30 mouse cellular contexts compared by ENCODE assay signal in the genomic region with DNA sequence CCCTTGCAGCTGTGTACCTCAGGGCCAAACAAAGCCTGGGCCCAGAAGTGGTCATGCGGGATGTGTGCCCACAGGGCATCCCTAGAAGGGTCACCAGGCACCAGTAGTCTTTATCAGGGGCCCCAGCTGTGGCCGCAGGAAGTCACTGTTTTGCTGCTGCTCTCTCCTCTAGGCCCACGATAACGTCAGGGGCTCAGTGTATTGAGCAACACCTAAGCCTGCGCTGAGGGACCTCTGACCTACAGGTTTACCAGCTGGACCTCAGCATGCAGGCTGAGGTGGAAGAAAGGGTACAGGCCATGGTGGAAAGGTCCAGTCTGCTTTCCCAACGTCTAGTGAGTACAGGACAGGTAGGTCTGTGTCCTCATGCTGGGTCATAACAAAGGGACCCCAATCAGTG. TPM values are rescaled to one million over a fixed set of nuclear protein-coding genes. Genes with fewer than 3 reads are reported as not detected.
DNase-seq lines count a peak whose midpoint lies in the region; ATAC-seq and TF ChIP-seq lines count a peak whose summit lies in the region.
"Had no signal": no experiment of that assay in that cellular context is flagged by ENCODE, and none has a peak within 500 bp of the region (broad histone marks: within the 10 kb centered on the region; RNA-seq: fewer than 3 reads in every experiment).

No protein-coding gene starts in this region.

- no peaks in the 10 kb centered on the region for H3K9me3 ChIP-seq in liver, embryonic 16.5 days (replicated peaks; ENCODE audit: control insufficient read depth, low read length)
- H3K9me3 ChIP-seq: forebrain, embryonic 12.5 days; heart, embryonic 10.5 days; midbrain, embryonic 13.5 days; neural tube, embryonic 13.5 days had no signal

- H3K4me1 ChIP-seq in liver, adult 2 months (ENCODE audit: control insufficient read depth, insufficient read depth, low read length), result no peaks in the 10 kb centered on the region
- H3K4me1 ChIP-seq in liver, embryonic 16.5 days (ENCODE audit: control insufficient read depth, low read depth, low read length), result peaks cover 64% of the 10 kb centered on the region
- H3K4me1 ChIP-seq: forebrain, embryonic 12.5 days; midbrain, embryonic 13.5 days; neural tube, embryonic 13.5 days had no signal

- TF ChIP-seq CTCF in liver, adult 2 months (IDR thresholded peaks at IDR 0.05; ENCODE audit: low read depth, low read length), result no peak

- no peaks in the 10 kb centered on the region for H3K36me3 ChIP-seq in liver, adult 2 months (ENCODE audit: control insufficient read depth, insufficient read depth, low read length)
- H3K36me3 ChIP-seq in liver, embryonic 16.5 days (ENCODE audit: control insufficient read depth, insufficient read depth), result no peaks in the 10 kb centered on the region
- H3K36me3 ChIP-seq: neural tube, embryonic 13.5 days had no signal

- no peaks in the 10 kb centered on the region for H3K79me2 ChIP-seq in liver, adult 2 months (ENCODE audit: control insufficient read depth, insufficient read depth, low read length)

- no peaks in the 10 kb centered on the region for H3K27me3 ChIP-seq in liver, adult 2 months (ENCODE audit: control insufficient read depth, insufficient read depth, low read length)
- H3K27me3 ChIP-seq in liver, embryonic 16.5 days (ENCODE audit: control insufficient read depth, insufficient read depth, low read depth, low read length), result no peaks in the 10 kb centered on the region
- H3K27me3 ChIP-seq: forebrain, embryonic 12.5 days; midbrain, embryonic 13.5 days; neural tube, embryonic 13.5 days had no signal

- H3K27ac ChIP-seq in liver, adult 2 months (replicated peaks; ENCODE audit: insufficient read depth, low read depth, low read length), result no peak overlapping the region
- peak overlapping the region; percentile 44; the same call in 1 of the 2 replicates for H3K27ac ChIP-seq in liver, embryonic 16.5 days (ENCODE audit: low read length)
- H3K27ac ChIP-seq: forebrain, embryonic 12.5 days; gastrocnemius, adult 2 months; heart, embryonic 10.5 days; hindbrain, postnatal 0 days; macrophage; midbrain, embryonic 13.5 days; neural tube, embryonic 13.5 days had no signal

- H3K4me3 ChIP-seq in liver, adult 2 months (ENCODE audit: insufficient read depth, low read depth, low read length), result no peak overlapping the region
- no peak overlapping the region for H3K4me3 ChIP-seq in liver, embryonic 16.5 days (ENCODE audit: low read depth, low read length)
- H3K4me3 ChIP-seq: forebrain, embryonic 12.5 days; gastrocnemius, adult 2 months; heart, embryonic 10.5 days; midbrain, embryonic 13.5 days; myocyte; neural tube, embryonic 13.5 days had no signal

- H3K4me2 ChIP-seq in liver, embryonic 16.5 days (ENCODE audit: low read depth, low read length), result 0 out of 2 replicates have a peak overlapping the region, but pooled peaks have one; percentile 3
- H3K4me2 ChIP-seq: forebrain, embryonic 12.5 days; midbrain, embryonic 13.5 days; neural tube, embryonic 13.5 days had no signal

- WGBS in liver, adult 2 months, result 26% methylated on average over 6 of the region's 6 CpGs
- WGBS in liver, embryonic 16.5 days (ENCODE audit: insufficient replicate concordance), result 9% methylated on average over 6 of the region's 6 CpGs

- ATAC-seq in common myeloid progenitor, adult 5-6 weeks (replicated peaks; ENCODE audit: low read depth, poor library complexity, severe bottlenecking), result peak; percentile 61
- peak; percentile 67 for ATAC-seq in liver, embryonic 16.5 days (ENCODE audit: low read depth)
- ATAC-seq in monocyte, adult 5-6 weeks (replicated peaks; ENCODE audit: insufficient number of reproducible peaks, low FRiP score, low TSS enrichment, poor library complexity, severe bottlenecking), result 0 out of 2 replicates have a peak, but pooled peaks have one; percentile 11
- ATAC-seq: hindbrain, postnatal 0 days; intestine, postnatal 0 days; lung, postnatal 0 days; midbrain, embryonic 13.5 days had no signal

- no peak for TF ChIP-seq POLR2A in liver, adult 2 months (IDR thresholded peaks at IDR 0.05; ENCODE audit: extremely low read depth, insufficient read depth, low read length)

- H3K9ac ChIP-seq in liver, adult 2 months (ENCODE audit: low read depth, low read length), result no peak overlapping the region
- no peak overlapping the region for H3K9ac ChIP-seq in liver, embryonic 16.5 days (ENCODE audit: low read depth, low read length)
- H3K9ac ChIP-seq: forebrain, embryonic 12.5 days; midbrain, embryonic 13.5 days; neural tube, embryonic 13.5 days had no signal

- DNase-seq in liver, adult 2 months (ENCODE audit: extremely low read depth, low read depth, low spot score), result peak; percentile 58
- no peak for DNase-seq in urinary bladder, adult 2 months (ENCODE audit: low spot score)
- no peak for DNase-seq in urinary bladder, postnatal 36 days (ENCODE audit: low spot score in 2 of 2)
- DNase-seq in frontal cortex, postnatal 36 days (ENCODE audit: low spot score in 2 of 2), result no peak
- DNase-seq: adrenal gland, postnatal 25 days; cerebellum, adult 9-10 months; gastrocnemius, adult 2 months; kidney, postnatal 4 days; thymus, postnatal 25 days had no signal

RNA-seq across cellular contexts. Expression of gene Dnajb8, which starts 32.0 kb away (rescaled TPM):
- total RNA-seq in common myeloid progenitor, adult 5-6 weeks (2017), result not detected in 2 replicates
- total RNA-seq in liver, adult 2 months (2014; rRNA removed), result not detected in 2 replicates
- polyA plus RNA-seq in liver, adult 2 months (2012; rRNA removed), result not detected in 2 replicates
- not detected in 2 replicates for polyA plus RNA-seq in liver, embryonic 16.5 days (2015; fragmentation: Nextera tagmentation; extraction: Ambion mirVana)
- 1.4 TPM in 1 of 3 replicates, not detected in the others for total RNA-seq in monocyte, adult 5-6 weeks (2017)
- polyA plus RNA-seq in urinary bladder, adult 2 months (2012; rRNA removed), result not detected in 2 replicates
- total RNA-seq: adrenal gland, postnatal 25 days; gastrocnemius, adult 2 months; hematopoietic stem cell, adult 5-6 weeks; hindbrain, postnatal 0 days; left cerebral cortex, postnatal 25 days had no signal
- polyA plus RNA-seq: brain, embryonic 14.5 days; cortical plate, adult 2 months; embryonic facial prominence, embryonic 11.5 days; forebrain, embryonic 12.5 days; heart, embryonic 10.5 days; heart, postnatal 0 days; hindbrain, postnatal 0 days; intestine, postnatal 0 days; kidney, embryonic 16.5 days; limb, embryonic 14.5 days; lung, postnatal 0 days; macrophage; midbrain, embryonic 13.5 days; myocyte; neural tube, embryonic 13.5 days; spleen, adult 2 months had no signal

Comparison
In these comparisons a context has a peak if more than half of its experiments do, and no peak if none do; other contexts are left out.
1. ATAC-seq: peak in every context shown above with its lines; median percentile 67 in liver, embryonic 16.5 days; 61 in common myeloid progenitor, adult 5-6 weeks; 11 in monocyte, adult 5-6 weeks.